Mouse (Mus musculus): ENCODE results near the gene Sik3. TPM values are rescaled to one million over a fixed set of nuclear protein-coding genes. Genes with fewer than 3 reads are reported as not detected.

The Sik3 gene
- total and polyA plus RNA-seq, 2 experiments from 2014 or later, result 12.5 to 38.4 TPM

DNA sequence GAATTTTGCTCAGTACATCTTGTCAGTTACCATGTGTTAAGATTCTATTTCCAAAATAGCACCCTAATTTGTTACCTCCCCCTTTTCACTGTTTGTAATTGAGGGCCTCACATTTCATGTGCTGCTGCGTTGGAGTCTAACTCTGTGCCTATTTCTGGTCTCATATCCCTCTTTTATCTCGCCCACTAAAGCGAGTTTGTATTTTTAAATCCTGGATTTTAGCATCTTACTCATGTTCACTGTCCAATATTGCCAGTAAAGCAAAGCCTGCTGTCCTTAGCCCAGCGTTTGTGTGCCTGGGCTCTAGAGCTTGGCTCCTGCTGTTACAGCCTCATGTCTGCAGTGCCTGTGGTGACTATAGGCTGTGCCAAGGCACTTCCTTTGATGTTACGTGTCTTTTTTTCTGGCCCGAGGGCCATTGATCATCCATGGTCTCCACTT, 69.8 kb downstream of the Sik3 start:
- ATAC-seq (ENCODE audit: low FRiP score), result no peak
- Histone ChIP-seq H3K36me3 (ENCODE audit: insufficient read depth, low read length) (no peaks in the 10 kb centered on the region), H3K4me1 (ENCODE audit: insufficient read depth, low read length) (peaks cover 4% of the 10 kb centered on the region; the same call in 1 of the 2 replicates), H3K27me3 (ENCODE audit: insufficient read depth, low read length) (no peaks in the 10 kb centered on the region), H3K27ac (ENCODE audit: low read depth, low read length) (0 out of 2 replicates have a peak overlapping the region, but pooled peaks have one; percentile 12), H3K9me3 (ENCODE audit: low read length) (no peaks in the 10 kb centered on the region), H3K4me3 (ENCODE audit: low read depth, low read length) (no peak overlapping the region), H3K9ac (replicated peaks; ENCODE audit: low read length, poor library complexity, severe bottlenecking) (no peak overlapping the region), H3K4me2 (ENCODE audit: low read depth, low read length, poor library complexity, severe bottlenecking) (no peak overlapping the region)
- WGBS, result 48% methylated on average over 6 of the region's 6 CpGs
- peak; percentile 35 for DNase-seq (ENCODE audit: low spot score)
- TF ChIP-seq CTCF (IDR thresholded peaks at IDR 0.05), result no peak

DNA sequence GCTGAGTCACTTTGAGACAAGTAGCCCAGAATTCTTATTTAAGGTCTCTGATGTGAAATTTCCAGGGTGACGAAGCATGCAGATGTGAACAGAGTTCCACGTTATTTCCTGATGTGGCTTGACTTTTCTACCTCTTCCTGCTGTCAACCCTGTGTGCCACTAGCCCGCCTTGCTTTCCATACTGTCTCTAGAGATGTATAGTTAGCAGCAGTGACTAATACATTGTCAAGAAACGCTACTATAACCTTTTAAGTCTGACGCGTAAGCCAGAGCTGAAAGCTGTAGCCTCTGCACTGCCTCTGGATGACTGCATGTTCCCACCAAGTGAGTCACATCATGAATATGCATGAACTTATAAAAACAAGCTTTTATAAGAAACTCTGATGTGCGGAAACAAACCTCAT, 70.9 kb downstream of the Sik3 start:
- TF ChIP-seq CTCF (IDR thresholded peaks at IDR 0.05), result no peak
- H3K27ac ChIP-seq (ENCODE audit: low read depth, low read length), result no peak overlapping the region
- no peak for ATAC-seq (ENCODE audit: low FRiP score)
- no peak overlapping the region for H3K4me2 ChIP-seq (ENCODE audit: low read depth, low read length, poor library complexity, severe bottlenecking)
- no peaks in the 10 kb centered on the region for H3K9me3 ChIP-seq (ENCODE audit: low read length)
- DNase-seq (ENCODE audit: low spot score), result no peak
- H3K36me3 ChIP-seq (ENCODE audit: insufficient read depth, low read length), result no peaks in the 10 kb centered on the region
- H3K27me3 ChIP-seq (ENCODE audit: insufficient read depth, low read length), result no peaks in the 10 kb centered on the region
- H3K4me3 ChIP-seq (ENCODE audit: low read depth, low read length), result no peak overlapping the region
- WGBS, result 65% methylated on average over 7 of the region's 7 CpGs
- H3K4me1 ChIP-seq (ENCODE audit: insufficient read depth, low read length), result peaks cover 4% of the 10 kb centered on the region; the same call in 1 of the 2 replicates
- no peak overlapping the region for H3K9ac ChIP-seq (replicated peaks; ENCODE audit: low read length, poor library complexity, severe bottlenecking)

DNA sequence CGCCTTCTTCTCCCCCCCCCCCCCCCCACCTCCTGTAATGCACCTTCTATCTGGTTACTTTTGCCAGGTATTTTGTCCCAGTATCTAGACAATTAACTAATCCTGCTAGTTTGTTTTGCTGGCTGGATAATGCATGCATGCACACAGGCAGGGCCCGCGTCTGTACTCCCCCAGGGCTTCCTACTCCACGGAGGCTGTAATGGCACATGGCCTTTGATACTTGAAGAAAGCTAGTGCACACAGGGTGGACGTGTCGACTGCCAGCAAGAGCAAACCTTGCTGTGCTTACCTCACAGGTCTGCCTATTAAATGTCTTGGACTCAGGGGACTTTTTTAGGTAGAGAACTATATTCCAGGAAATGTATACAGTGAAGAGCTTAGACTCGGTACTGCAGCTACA, 73.3 kb downstream of the Sik3 start:
- H3K27me3 ChIP-seq (ENCODE audit: insufficient read depth, low read length), result no peaks in the 10 kb centered on the region
- H3K4me1 ChIP-seq (ENCODE audit: insufficient read depth, low read length), result peaks cover 4% of the 10 kb centered on the region; the same call in 1 of the 2 replicates
- H3K36me3 ChIP-seq (ENCODE audit: insufficient read depth, low read length), result no peaks in the 10 kb centered on the region
- H3K4me2 ChIP-seq (ENCODE audit: low read depth, low read length, poor library complexity, severe bottlenecking), result no peak overlapping the region
- ATAC-seq (ENCODE audit: low FRiP score) (no peak), DNase-seq (ENCODE audit: low spot score) (no peak)
- no peaks in the 10 kb centered on the region for H3K9me3 ChIP-seq (ENCODE audit: low read length)
- whole genome bisulfite sequencing, result 53% methylated on average over 6 of the region's 7 CpGs
- no peak overlapping the region for H3K4me3 ChIP-seq (ENCODE audit: low read depth, low read length)
- no peak overlapping the region for H3K27ac ChIP-seq (ENCODE audit: low read depth, low read length)
- no peak for TF ChIP-seq CTCF (IDR thresholded peaks at IDR 0.05)
- H3K9ac ChIP-seq (replicated peaks; ENCODE audit: low read length, poor library complexity, severe bottlenecking), result no peak overlapping the region

DNA sequence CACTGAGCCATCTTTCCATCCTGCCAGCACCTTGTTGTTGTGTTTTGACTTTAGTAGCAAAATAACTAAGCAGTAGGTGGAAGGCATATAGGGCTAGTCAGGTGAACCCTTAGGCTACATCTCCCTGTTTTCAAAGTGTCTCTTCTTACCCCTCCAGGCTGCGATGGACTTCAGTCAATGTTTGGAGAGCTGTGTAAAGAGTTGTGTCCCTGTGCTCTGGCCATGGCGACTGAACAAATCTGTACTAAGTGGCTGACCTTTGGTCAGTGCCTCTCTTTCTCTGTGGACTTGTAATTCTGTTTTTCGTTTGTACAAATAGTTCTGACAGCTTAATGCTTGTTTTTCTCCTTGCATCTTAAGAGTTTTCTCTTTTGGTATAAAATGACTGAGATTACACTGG, 74.2 kb downstream of the Sik3 start:
- no peak for DNase-seq (ENCODE audit: low spot score)
- H3K27ac ChIP-seq (ENCODE audit: low read depth, low read length), result no peak overlapping the region
- H3K9me3 ChIP-seq (ENCODE audit: low read length), result no peaks in the 10 kb centered on the region
- H3K9ac ChIP-seq (replicated peaks; ENCODE audit: low read length, poor library complexity, severe bottlenecking), result no peak overlapping the region
- 84% methylated on average over 3 of the region's 3 CpGs for WGBS
- ATAC-seq (ENCODE audit: low FRiP score), result no peak
- H3K4me3 ChIP-seq (ENCODE audit: low read depth, low read length), result no peak overlapping the region
- H3K27me3 ChIP-seq (ENCODE audit: insufficient read depth, low read length), result no peaks in the 10 kb centered on the region
- no peaks in the 10 kb centered on the region for H3K36me3 ChIP-seq (ENCODE audit: insufficient read depth, low read length)
- H3K4me1 ChIP-seq (ENCODE audit: insufficient read depth, low read length), result peaks cover 4% of the 10 kb centered on the region; the same call in 1 of the 2 replicates
- H3K4me2 ChIP-seq (ENCODE audit: low read depth, low read length, poor library complexity, severe bottlenecking), result no peak overlapping the region
- TF ChIP-seq CTCF (IDR thresholded peaks at IDR 0.05), result no peak

DNA sequence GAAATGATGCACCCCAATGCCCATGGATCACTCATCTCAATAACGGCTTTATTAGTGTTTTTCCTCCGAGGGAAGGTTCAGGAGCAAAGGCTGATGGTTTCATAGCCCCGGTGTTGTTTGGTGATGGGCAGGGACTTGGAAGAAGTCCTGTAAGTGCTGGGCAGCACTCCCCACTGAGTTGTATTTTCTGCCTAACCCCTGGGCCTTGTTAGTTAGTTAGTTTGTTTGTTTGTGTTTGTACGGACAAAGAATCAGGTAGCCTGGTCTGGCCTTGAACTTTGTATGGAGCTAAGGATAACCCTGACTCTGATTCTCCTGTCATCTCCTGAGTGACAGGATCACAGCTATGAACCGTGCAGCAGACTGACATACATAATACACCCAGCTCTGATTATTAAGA, 74.8 kb downstream of the Sik3 start:
- Histone ChIP-seq H3K9me3 (ENCODE audit: low read length) (no peaks in the 10 kb centered on the region), H3K9ac (replicated peaks; ENCODE audit: low read length, poor library complexity, severe bottlenecking) (no peak overlapping the region), H3K4me1 (ENCODE audit: insufficient read depth, low read length) (no peaks in the 10 kb centered on the region), H3K4me2 (ENCODE audit: low read depth, low read length, poor library complexity, severe bottlenecking) (no peak overlapping the region), H3K36me3 (ENCODE audit: insufficient read depth, low read length) (no peaks in the 10 kb centered on the region), H3K27me3 (ENCODE audit: insufficient read depth, low read length) (no peaks in the 10 kb centered on the region), H3K27ac (ENCODE audit: low read depth, low read length) (no peak overlapping the region), H3K4me3 (ENCODE audit: low read depth, low read length) (no peak overlapping the region)
- no peak for TF ChIP-seq CTCF (IDR thresholded peaks at IDR 0.05)
- WGBS, result 73% methylated on average over 5 of the region's 5 CpGs
- no peak for DNase-seq (ENCODE audit: low spot score)
- no peak for ATAC-seq (ENCODE audit: low FRiP score)

DNA sequence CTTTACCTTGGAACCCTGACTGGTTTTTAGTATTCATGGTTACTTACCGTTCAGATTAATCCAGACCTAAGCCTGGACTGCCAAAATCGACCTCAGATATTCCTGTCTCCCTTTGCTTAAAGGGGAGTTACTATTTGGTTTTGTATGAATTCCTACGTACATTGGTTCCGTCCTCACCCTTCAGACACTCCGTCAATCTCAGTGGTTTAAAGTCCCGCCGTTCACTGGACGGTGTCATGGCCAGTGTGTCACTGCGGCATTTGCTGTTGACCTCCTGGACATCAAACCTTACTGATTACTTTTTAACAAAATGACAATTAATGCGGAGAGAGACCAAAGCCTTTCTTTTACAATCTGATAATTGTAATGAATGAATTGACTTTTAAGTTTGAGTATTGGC, 76.1 kb downstream of the Sik3 start:
- Histone ChIP-seq H3K9ac (replicated peaks; ENCODE audit: low read length, poor library complexity, severe bottlenecking) (no peak overlapping the region), H3K36me3 (ENCODE audit: insufficient read depth, low read length) (no peaks in the 10 kb centered on the region), H3K9me3 (ENCODE audit: low read length) (no peaks in the 10 kb centered on the region), H3K4me3 (ENCODE audit: low read depth, low read length) (no peak overlapping the region), H3K4me1 (ENCODE audit: insufficient read depth, low read length) (no peaks in the 10 kb centered on the region), H3K27me3 (ENCODE audit: insufficient read depth, low read length) (no peaks in the 10 kb centered on the region), H3K4me2 (ENCODE audit: low read depth, low read length, poor library complexity, severe bottlenecking) (no peak overlapping the region), H3K27ac (ENCODE audit: low read depth, low read length) (no peak overlapping the region)
- DNase-seq (ENCODE audit: low spot score) (no peak), ATAC-seq (ENCODE audit: low FRiP score) (no peak)
- 83% methylated on average over 10 of the region's 10 CpGs for WGBS
- TF ChIP-seq CTCF (IDR thresholded peaks at IDR 0.05), result no peak
